Mouse (Mus musculus) hindbrain, embryonic 12.5 days (tissue): ENCODE results near the gene Glt8d1. TPM values are rescaled to one million over a fixed set of nuclear protein-coding genes. Genes with fewer than 3 reads are reported as not detected.
A peak's percentile ranks its signal among the peaks of the same experiment; 100 is the strongest.

ENCODE experiments used
- ATAC-seq: fragments of 200-750 bp; cut with Nextera tagmentation; 2 replicates; pipeline ENCODE4 v1.8.0; 2017; ENCODE audit warnings: moderate TSS enrichment; ENCODE audit not compliant: low FRiP score
- H3K27ac ChIP-seq: fragments of 300-500 bp; sonication (generic); 2 replicates; pipeline ENCODE4 v1.5.1; 2016; ENCODE audit warnings: mild to moderate bottlenecking
- H3K27me3 ChIP-seq: fragments of 300-500 bp; sonication (generic); 2 replicates; pipeline ENCODE4 v1.6.1; 2016; ENCODE audit warnings: mild to moderate bottlenecking
- H3K36me3 ChIP-seq: fragments of 300-500 bp; sonication (generic); 2 replicates; pipeline ENCODE4 v1.6.1; 2016; ENCODE audit warnings: mild to moderate bottlenecking
- H3K4me1 ChIP-seq: fragments of 300-500 bp; sonication (generic); 2 replicates; pipeline ENCODE4 v1.6.1; 2016
- H3K4me2 ChIP-seq: fragments of 300-500 bp; sonication (generic); replicated peaks from 2 replicates; pipeline ENCODE4 v1.6.1; 2016; ENCODE audit warnings: mild to moderate bottlenecking
- H3K4me3 ChIP-seq: fragments of 300-500 bp; sonication (generic); 2 replicates; pipeline ENCODE4 v1.5.1; 2016; ENCODE audit warnings: mild to moderate bottlenecking
- H3K9ac ChIP-seq: fragments of 300-500 bp; sonication (generic); 2 replicates; pipeline ENCODE4 v1.6.1; 2016; ENCODE audit warnings: mild to moderate bottlenecking, moderate library complexity
- H3K9me3 ChIP-seq: fragments of 300-500 bp; sonication (generic); replicated peaks from 2 replicates; pipeline ENCODE4 v1.6.1; 2016; ENCODE audit warnings: mild to moderate bottlenecking
- WGBS: fragments of 180-500 bp; shearing (Covaris S2); methylation state at CpG from one replicate; pipeline ENCODE4 v1.1.7; 2016; 5-methylcytosine and 5-hydroxymethylcytosine counted together
- polyA plus RNA-seq: library from polyadenylated mRNA; unstranded; fragments of >200 nt; fragmentation: Nextera tagmentation; extraction: Ambion mirVana; gene quantifications from 2 replicates; pipeline ENCODE4 v1.2.1, GENCODE M21; 2016

Glt8d1 gene
- polyA plus RNA-seq, 1 experiment from 2014 or later: 73.0 TPM

DNA sequence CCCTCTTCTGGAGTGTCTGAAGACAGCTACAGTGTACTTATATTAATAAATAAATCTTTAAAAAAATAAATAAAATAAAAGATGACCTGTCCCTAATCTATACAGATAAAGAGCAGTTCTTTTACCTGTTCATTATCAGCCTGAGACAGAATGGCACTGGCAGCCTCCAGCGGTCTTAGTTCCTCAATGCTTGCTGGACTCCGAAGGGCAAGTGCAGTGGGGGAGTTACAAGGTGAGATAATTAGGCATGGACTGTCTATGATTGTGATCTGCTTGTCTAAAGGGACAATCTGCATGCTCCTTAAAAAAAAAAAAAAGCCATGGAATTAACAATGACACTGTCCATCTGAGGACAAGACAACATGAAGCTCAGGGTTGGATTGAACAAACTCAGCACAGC, 12.7 kb downstream of the Glt8d1 start:
- WGBS: 93% methylated on average over 2 of the region's 2 CpGs
- Histone ChIP-seq H3K27me3 (no peaks in the 10 kb centered on the region), H3K4me1 (peaks cover 12% of the 10 kb centered on the region), H3K4me3 (no peak overlapping the region), H3K36me3 (peaks cover 81% of the 10 kb centered on the region), H3K9me3 (no peaks in the 10 kb centered on the region), H3K4me2 (no peak overlapping the region), H3K27ac (no peak overlapping the region), H3K9ac (no peak overlapping the region)
- no peak for ATAC-seq

- Histone ChIP-seq H3K4me1 (peaks cover 21% of the 10 kb centered on the region), H3K27me3 (no peaks in the 10 kb centered on the region), H3K4me2 (no peak overlapping the region), H3K9ac (no peak overlapping the region), H3K36me3 (peaks cover 62% of the 10 kb centered on the region), H3K4me3 (no peak overlapping the region), H3K27ac (no peak overlapping the region), H3K9me3 (no peaks in the 10 kb centered on the region)
- ATAC-seq: no peak
- 90% methylated on average over 1 of the region's 1 CpGs for WGBS
Measured at GRCm38 (mm10) chr14:31016063-31016462, 14.9 kb downstream of the Glt8d1 start.

GRCm38 (mm10) chr14:31017854-31018253, 16.7 kb downstream of the Glt8d1 start:
- peaks cover 24% of the 10 kb centered on the region for H3K4me1 ChIP-seq
- ATAC-seq: no peak
- H3K4me2 ChIP-seq: peak overlapping the region; percentile 88
- no peaks in the 10 kb centered on the region for H3K9me3 ChIP-seq
- no peaks in the 10 kb centered on the region for H3K27me3 ChIP-seq
- H3K9ac ChIP-seq: peak overlapping the region; percentile 88
- whole genome bisulfite sequencing: 0% methylated on average over 2 of the region's 2 CpGs
- H3K36me3 ChIP-seq: peaks cover 52% of the 10 kb centered on the region
- H3K27ac ChIP-seq: no peak overlapping the region
- H3K4me3 ChIP-seq: peak overlapping the region; percentile 74

DNA sequence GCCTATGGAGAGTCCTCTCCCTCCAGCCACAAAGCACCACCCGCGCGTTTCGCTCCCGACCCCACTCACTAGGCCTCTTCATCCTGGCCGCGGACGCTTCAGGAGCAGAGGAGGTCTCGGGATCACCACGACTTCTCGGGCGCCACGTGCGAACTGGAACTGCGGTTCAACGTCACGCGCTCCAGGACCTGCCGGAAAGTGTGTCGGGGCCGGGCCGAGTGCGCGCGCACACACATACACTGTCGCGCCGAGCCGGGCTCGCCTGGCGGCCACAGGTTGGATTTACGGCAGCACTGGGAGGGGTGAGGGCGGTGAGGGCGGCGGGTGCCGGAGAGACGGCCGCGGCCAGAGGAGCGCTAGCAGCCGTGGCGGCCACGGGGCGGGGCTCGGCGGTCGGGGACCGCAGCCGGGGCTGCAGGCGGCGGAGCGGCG, 17.7 kb downstream of the Glt8d1 start, which contains the start of the genes Pbrm1 and Gnl3:
Gene Pbrm1, plus strand, starts transcription at position 279 of the 432 bp plus-strand sequence.
Gene Gnl3, minus strand, starts transcription at position 293 of the 432 bp plus-strand sequence.
- peak; percentile 95 for ATAC-seq

DNA sequence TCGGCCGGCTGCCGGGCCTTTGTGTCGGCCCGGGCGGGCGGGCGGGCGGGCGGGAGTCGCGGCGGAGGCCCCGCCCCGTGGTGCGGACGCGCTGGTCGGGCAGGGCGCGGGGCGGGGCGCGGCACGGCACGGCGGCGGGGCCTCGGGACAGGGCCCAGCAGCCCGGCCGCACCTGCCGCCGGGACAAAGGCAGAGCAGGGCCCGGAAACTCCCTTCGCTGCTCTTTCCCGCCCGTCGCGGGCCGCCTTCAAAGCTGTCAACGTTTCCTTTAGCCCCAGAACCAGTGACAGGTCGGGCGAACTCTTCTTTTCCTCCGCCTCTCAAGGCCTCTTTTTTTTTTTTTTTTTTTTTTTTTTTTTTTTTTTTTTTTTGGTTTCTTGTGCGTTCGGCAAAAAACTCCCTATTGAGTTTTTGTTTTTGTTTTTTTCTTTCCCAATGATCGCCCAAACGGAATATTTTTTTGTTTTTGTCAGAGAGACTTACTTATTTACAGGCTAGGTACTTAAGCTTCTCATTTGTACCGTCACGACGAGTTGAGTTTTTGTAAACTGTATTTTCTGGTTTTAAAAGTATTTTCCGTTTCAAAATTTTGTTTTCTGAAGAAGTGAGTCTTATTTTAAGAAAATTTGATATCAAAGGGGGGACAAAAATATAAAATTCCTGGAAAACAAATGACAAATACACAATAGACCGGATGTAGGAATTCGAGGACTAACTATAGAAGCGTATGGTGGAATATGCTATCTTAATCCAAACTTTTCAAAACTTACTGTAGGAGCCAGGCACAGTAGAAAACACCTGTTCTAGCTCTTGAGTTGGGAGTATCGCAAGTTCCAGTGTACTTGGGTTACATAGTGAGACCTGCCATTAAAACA, 18.4 kb downstream of the Glt8d1 start:
- H3K36me3 ChIP-seq: peaks cover 49% of the 10 kb centered on the region
- H3K4me2 ChIP-seq: peak overlapping the region; percentile 88
- H3K9ac ChIP-seq: peak overlapping the region; percentile 88
- no peaks in the 10 kb centered on the region for H3K9me3 ChIP-seq
- H3K4me3 ChIP-seq: peak overlapping the region; percentile 74
- ATAC-seq: peak; percentile 96
- peaks cover 24% of the 10 kb centered on the region for H3K4me1 ChIP-seq
- WGBS: 7% methylated on average over 36 of the region's 56 CpGs
- no peaks in the 10 kb centered on the region for H3K27me3 ChIP-seq
- peak overlapping the region; percentile 98 for H3K27ac ChIP-seq

More for the DNA sequence above, 17.7 kb downstream of the Glt8d1 start, which contains the start of the genes Pbrm1 and Gnl3:
- Histone ChIP-seq H3K4me2 (peak within 1 kb of the TSS; percentile 88), H3K27me3 (no peaks in the 10 kb centered on the region), H3K9ac (peak within 1 kb of the TSS; percentile 88), H3K9me3 (no peaks in the 10 kb centered on the region), H3K36me3 (peaks cover 50% of the 10 kb centered on the region), H3K27ac (peak within 1 kb of the TSS; percentile 98), H3K4me1 (peaks cover 24% of the 10 kb centered on the region), H3K4me3 (peak within 1 kb of the TSS; percentile 74)
- under 1% methylated on average over 53 of the region's 53 CpGs for WGBS

DNA sequence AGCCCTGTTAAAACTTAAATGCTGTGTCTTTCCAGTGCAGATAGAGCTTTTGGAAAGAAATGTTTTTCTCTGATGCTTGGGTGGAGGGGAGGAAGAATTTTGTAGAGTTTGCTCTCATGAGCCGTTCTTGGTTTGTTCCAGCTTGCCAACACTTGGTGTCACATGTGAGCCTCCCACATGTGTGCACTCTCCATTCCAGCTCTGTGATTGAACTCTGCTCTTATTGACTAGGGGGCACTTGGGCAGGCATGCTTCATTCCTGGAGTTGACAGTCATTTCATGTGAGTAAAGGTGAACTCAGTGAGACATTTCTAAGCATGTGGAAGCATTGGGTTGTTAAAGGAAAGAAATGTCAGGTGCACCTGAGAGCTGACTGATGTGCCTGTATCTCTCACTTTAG, 21.4 kb downstream of the Glt8d1 start:
- Histone ChIP-seq H3K36me3 (peaks cover 47% of the 10 kb centered on the region), H3K4me1 (peaks cover 21% of the 10 kb centered on the region), H3K4me3 (no peak overlapping the region), H3K9ac (no peak overlapping the region), H3K4me2 (no peak overlapping the region), H3K27ac (no peak overlapping the region), H3K27me3 (no peaks in the 10 kb centered on the region), H3K9me3 (no peaks in the 10 kb centered on the region)
- 76% methylated on average over 1 of the region's 1 CpGs for WGBS
- no peak for ATAC-seq

DNA sequence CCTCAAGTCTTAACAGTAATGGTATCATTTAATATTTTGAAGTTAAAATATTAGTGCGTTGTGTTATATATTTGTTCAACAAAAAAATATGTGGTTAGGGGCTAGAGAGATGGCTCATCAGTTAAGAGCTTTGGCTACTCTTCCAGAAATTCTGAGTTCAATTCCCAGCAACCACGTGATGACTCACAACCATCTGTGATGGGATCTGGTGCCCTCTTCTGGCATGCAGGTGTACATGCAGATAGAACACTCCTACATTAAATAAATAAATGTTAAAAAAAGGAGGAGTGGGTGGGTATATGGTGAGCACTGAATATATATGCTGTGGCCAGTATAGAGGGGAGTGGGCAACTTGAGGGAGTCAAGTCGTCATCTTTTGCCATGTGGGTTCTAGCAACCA, 24.6 kb downstream of the Glt8d1 start:
- no peak overlapping the region for H3K4me2 ChIP-seq
- ATAC-seq: no peak
- peaks cover 3% of the 10 kb centered on the region for H3K4me1 ChIP-seq
- no peak overlapping the region for H3K27ac ChIP-seq
- no peaks in the 10 kb centered on the region for H3K9me3 ChIP-seq
- H3K4me3 ChIP-seq: no peak overlapping the region
- peaks cover 70% of the 10 kb centered on the region for H3K36me3 ChIP-seq
- no peak overlapping the region for H3K9ac ChIP-seq
- WGBS: 79% methylated on average over 3 of the region's 3 CpGs
- H3K27me3 ChIP-seq: no peaks in the 10 kb centered on the region

GRCm38 (mm10) chr14:31045296-31045695, 44.1 kb downstream of the Glt8d1 start:
- Histone ChIP-seq H3K4me2 (no peak overlapping the region), H3K4me3 (no peak overlapping the region), H3K4me1 (no peaks in the 10 kb centered on the region), H3K27me3 (no peaks in the 10 kb centered on the region), H3K9ac (no peak overlapping the region), H3K36me3 (peaks cover 61% of the 10 kb centered on the region), H3K27ac (no peak overlapping the region), H3K9me3 (no peaks in the 10 kb centered on the region)
- ATAC-seq: no peak
- 94% methylated on average over 5 of the region's 5 CpGs for WGBS

DNA sequence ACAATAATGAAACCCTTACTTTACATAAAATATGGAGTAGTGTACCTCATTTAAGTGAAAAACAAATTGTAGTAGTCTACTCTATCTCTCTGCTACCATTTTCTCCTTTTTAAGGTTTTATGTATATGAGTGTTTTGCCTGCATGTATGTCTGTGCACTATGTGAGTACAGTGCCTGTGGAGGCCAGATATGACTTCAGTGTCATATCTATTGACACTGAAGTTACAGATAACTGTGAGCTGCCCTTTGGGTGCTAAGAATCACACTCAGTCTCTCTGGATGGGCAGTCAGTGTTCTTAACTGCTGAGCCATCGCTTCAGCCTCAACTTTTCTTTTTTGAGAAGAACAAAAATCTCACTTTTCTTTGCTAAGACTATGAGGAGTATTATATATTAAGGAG, 44.6 kb downstream of the Glt8d1 start:
- no peak for ATAC-seq

More for the DNA sequence above, 44.6 kb downstream of the Glt8d1 start:
- no peak overlapping the region for H3K4me3 ChIP-seq
- no peak overlapping the region for H3K4me2 ChIP-seq
- 94% methylated on average over 1 of the region's 1 CpGs for WGBS
- no peak overlapping the region for H3K9ac ChIP-seq
- H3K4me1 ChIP-seq: no peaks in the 10 kb centered on the region
- no peaks in the 10 kb centered on the region for H3K27me3 ChIP-seq
- H3K27ac ChIP-seq: no peak overlapping the region
- H3K36me3 ChIP-seq: peaks cover 64% of the 10 kb centered on the region
- no peaks in the 10 kb centered on the region for H3K9me3 ChIP-seq

Other genes with a start within 250 kb of the Glt8d1 start
- gene Tmem110, start 175.8 kb upstream of the Glt8d1 start, polyA plus RNA-seq: 26.1 and 30.0 TPM in 2 replicates
- gene Mustn1, start 122.2 kb upstream of the Glt8d1 start, polyA plus RNA-seq: 0.80 and 2.2 TPM in 2 replicates
- gene Itih4, start 114.9 kb upstream of the Glt8d1 start, polyA plus RNA-seq: 0.08 and 0.19 TPM in 2 replicates
- 0.27 and 0.89 TPM in 2 replicates for gene Itih3, start 77.6 kb upstream of the Glt8d1 start, polyA plus RNA-seq
- gene Itih1, start 58.1 kb upstream of the Glt8d1 start, polyA plus RNA-seq: not detected in 2 replicates
- gene Nek4, start 50.0 kb upstream of the Glt8d1 start, polyA plus RNA-seq: 18.6 and 18.9 TPM in 2 replicates
- gene Spcs1, start 272 bp downstream of the Glt8d1 start, polyA plus RNA-seq: 301 and 319 TPM in 2 replicates
- gene Pbrm1, start 17.7 kb downstream of the Glt8d1 start, polyA plus RNA-seq: 191 and 194 TPM in 2 replicates
- gene Gnl3, start 17.8 kb downstream of the Glt8d1 start, polyA plus RNA-seq: 75.6 and 82.5 TPM in 2 replicates
- gene Smim4, start 127.6 kb downstream of the Glt8d1 start, polyA plus RNA-seq: 54.3 and 63.9 TPM in 2 replicates
- 401 and 429 TPM in 2 replicates for gene Nt5dc2, start 129.7 kb downstream of the Glt8d1 start, polyA plus RNA-seq
- 29.7 and 33.9 TPM in 2 replicates for gene Stab1, start 167.2 kb downstream of the Glt8d1 start, polyA plus RNA-seq
- gene Tnnc1, start 206.9 kb downstream of the Glt8d1 start, polyA plus RNA-seq: 10.5 and 49.9 TPM in 2 replicates
- gene Nisch, start 215.5 kb downstream of the Glt8d1 start, polyA plus RNA-seq: 464 and 474 TPM in 2 replicates
- gene Sema3g, start 216.5 kb downstream of the Glt8d1 start, polyA plus RNA-seq: 0.79 and 1.2 TPM in 2 replicates
- gene Phf7, start 249.9 kb downstream of the Glt8d1 start, polyA plus RNA-seq: 12.4 TPM in 2 replicates